Mouse (Mus musculus) limb, embryonic 14.5 days (tissue): ENCODE measurements at regions not wholly inside any gene's neighbourhood (a gene's known extent, or its start where the extent isn't known, plus 50 kb on each side); places are given as distances from the start of the nearest gene placed in this dataset.

Experiments used
- ATAC-seq: fragments of 200-750 bp; cut with Nextera tagmentation; 2 replicates; pipeline ENCODE4 v1.8.0; 2017; ENCODE audit warnings: low read depth, moderate number of reproducible peaks, moderate TSS enrichment; ENCODE audit not compliant: low FRiP score
- DNase-seq: peaks from one replicate; pipeline ENCODE4 v3.0.0-alpha.2; 2015; ENCODE audit warnings: low spot score
- H3K27ac ChIP-seq: fragments of 300-500 bp; sonication (generic); replicated peaks from 2 replicates; pipeline ENCODE4 v1.5.1; 2014; ENCODE audit warnings: low read depth, mild to moderate bottlenecking, low read length, moderate library complexity, mixed read lengths
- H3K27me3 ChIP-seq: fragments of 300-500 bp; sonication (generic); 2 replicates; pipeline ENCODE4 v1.6.1; 2014; ENCODE audit warnings: low read length, mixed read lengths; ENCODE audit not compliant: control insufficient read depth, insufficient read depth
- H3K36me3 ChIP-seq: fragments of 300-500 bp; sonication (generic); 2 replicates; pipeline ENCODE4 v1.6.1; 2014; ENCODE audit warnings: mild to moderate bottlenecking, low read length, moderate library complexity, mixed read lengths; ENCODE audit not compliant: control insufficient read depth, insufficient read depth
- H3K4me1 ChIP-seq: fragments of 300-500 bp; sonication (generic); 2 replicates; pipeline ENCODE4 v1.6.1; 2014; ENCODE audit warnings: antibody characterized with exemption, low read length, mixed read lengths; ENCODE audit not compliant: control insufficient read depth, insufficient read depth
- H3K4me2 ChIP-seq: fragments of 300-500 bp; sonication (generic); replicated peaks from 2 replicates; pipeline ENCODE4 v1.6.1; 2014; ENCODE audit warnings: low read depth, mild to moderate bottlenecking, low read length, moderate library complexity; ENCODE audit not compliant: severe bottlenecking
- H3K4me3 ChIP-seq: fragments of 300-500 bp; sonication (generic); replicated peaks from 2 replicates; pipeline ENCODE4 v1.5.1; 2014; ENCODE audit warnings: low read length
- H3K9ac ChIP-seq: fragments of 300-500 bp; sonication (generic); 2 replicates; pipeline ENCODE4 v1.6.1; 2014; ENCODE audit warnings: mild to moderate bottlenecking, low read depth, low read length, moderate library complexity; ENCODE audit not compliant: severe bottlenecking
- H3K9me3 ChIP-seq: fragments of 300-500 bp; sonication (generic); 2 replicates; pipeline ENCODE4 v1.6.1; 2016; ENCODE audit warnings: low read length; ENCODE audit not compliant: control insufficient read depth
- POLR2A ChIP-seq: fragments of 200-500 bp; IDR thresholded peaks from 2 replicates; pipeline ENCODE4 v1.8.0; 2012; ENCODE audit warnings: inconsistent platforms, mild to moderate bottlenecking, moderate library complexity, borderline replicate concordance; ENCODE audit not compliant: insufficient read depth, insufficient read length; ENCODE audit errors: extremely low read depth
- WGBS: fragments of 180-500 bp; shearing (Covaris S2); extraction: QIAGEN DNeasy Blood & Tissue Kit; methylation state at CpG from one replicate; pipeline ENCODE4 v1.1.7; 2014; 5-methylcytosine and 5-hydroxymethylcytosine counted together

DNA sequence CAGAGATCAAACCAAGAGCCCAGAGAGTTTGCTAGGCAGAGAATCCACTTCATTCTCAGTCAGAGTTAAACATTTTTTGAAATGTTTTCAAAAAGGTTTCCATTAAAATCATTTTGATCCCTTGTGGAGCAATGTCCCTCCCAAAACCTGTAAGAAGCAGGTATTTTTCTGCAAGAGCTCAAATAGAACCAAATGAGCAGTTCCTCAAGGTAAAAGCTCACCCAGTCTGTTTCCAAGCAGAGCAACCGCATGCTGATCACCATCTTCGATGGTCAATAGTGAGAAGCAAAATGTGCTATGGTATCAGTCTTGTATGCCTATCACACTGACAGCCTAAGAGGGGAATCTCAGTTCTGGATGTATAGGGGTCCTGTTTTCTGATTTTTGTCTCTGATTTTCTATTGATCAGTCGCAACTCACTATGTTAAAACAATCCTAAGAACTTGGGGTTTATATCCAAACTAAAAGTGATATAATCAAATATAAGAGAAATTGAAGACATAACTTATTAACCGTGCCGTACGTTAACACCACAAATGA, 432.3 kb upstream of the Ccnh start:
- no peaks in the 10 kb centered on the region for H3K36me3 ChIP-seq
- H3K27me3 ChIP-seq: no peaks in the 10 kb centered on the region
- H3K4me2 ChIP-seq: no peak overlapping the region
- DNase-seq: no peak
- no peak for TF ChIP-seq POLR2A
- WGBS: 86% methylated on average over 6 of the region's 6 CpGs
- no peaks in the 10 kb centered on the region for H3K4me1 ChIP-seq
- H3K27ac ChIP-seq: no peak overlapping the region
- H3K9me3 ChIP-seq: no peaks in the 10 kb centered on the region
- ATAC-seq: no peak
- H3K9ac ChIP-seq: no peak overlapping the region
- no peak overlapping the region for H3K4me3 ChIP-seq

DNA sequence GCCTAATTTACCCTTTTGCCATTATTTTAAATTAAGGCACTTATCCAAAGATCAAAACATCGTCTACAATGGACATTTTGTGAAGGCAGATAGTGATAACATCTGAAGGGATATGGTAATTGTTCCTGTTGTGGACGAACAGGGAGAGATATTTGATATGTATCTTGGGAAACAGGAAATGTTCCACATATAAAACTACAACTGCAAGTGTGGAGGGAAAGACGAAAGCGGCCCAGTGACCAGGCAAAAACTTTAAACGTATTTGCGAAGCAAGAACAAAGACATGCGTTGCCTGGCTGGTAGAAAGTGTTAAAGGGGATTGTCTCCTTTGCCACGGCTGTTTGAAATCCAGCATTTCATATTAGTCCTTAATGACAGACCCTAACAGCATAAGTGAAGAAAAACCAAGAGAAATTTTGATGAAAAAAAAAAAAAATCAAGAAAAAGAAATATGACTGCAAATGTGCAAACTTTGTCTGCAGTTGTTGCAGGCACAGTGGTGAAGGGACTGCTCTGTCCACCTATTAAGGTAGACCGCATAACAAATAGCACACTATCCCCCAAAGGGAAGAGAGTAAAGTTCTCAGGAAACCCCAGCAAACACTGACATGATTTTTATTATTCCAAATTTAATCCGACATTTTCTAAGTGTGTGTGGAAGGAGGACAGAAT, 431.2 kb upstream of the Ccnh start:
- H3K36me3 ChIP-seq: no peaks in the 10 kb centered on the region
- TF ChIP-seq POLR2A: no peak
- no peaks in the 10 kb centered on the region for H3K9me3 ChIP-seq
- DNase-seq (no peak), ATAC-seq (no peak)
- H3K9ac ChIP-seq: no peak overlapping the region
- H3K4me3 ChIP-seq: no peak overlapping the region
- no peaks in the 10 kb centered on the region for H3K27me3 ChIP-seq
- no peak overlapping the region for H3K4me2 ChIP-seq
- no peak overlapping the region for H3K27ac ChIP-seq
- 35% methylated on average over 10 of the region's 10 CpGs for WGBS
- no peaks in the 10 kb centered on the region for H3K4me1 ChIP-seq

DNA sequence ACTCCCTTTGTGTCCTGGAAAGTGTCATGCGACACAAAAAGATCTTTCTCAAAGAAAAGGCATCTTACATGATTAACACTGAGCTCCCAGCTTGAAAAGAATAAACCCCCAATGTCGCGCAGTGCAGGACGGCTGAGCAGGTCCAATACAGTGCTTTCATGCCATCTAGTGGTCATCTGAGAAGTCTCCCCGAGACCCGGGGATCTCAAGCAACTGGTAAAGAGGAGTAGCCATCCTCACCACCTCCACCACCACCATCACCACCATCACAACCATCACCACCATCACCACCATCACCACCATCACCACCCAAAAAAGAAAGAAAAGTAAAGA, 430.7 kb upstream of the Ccnh start:
- peak; percentile 85 for DNase-seq
- Histone ChIP-seq H3K9ac (no peak overlapping the region), H3K4me3 (no peak overlapping the region), H3K4me2 (no peak overlapping the region), H3K4me1 (no peaks in the 10 kb centered on the region), H3K27me3 (no peaks in the 10 kb centered on the region), H3K27ac (no peak overlapping the region), H3K9me3 (no peaks in the 10 kb centered on the region), H3K36me3 (no peaks in the 10 kb centered on the region)
- WGBS: 3% methylated on average over 6 of the region's 6 CpGs
- ATAC-seq: peak; percentile 85
- no peak for TF ChIP-seq POLR2A

DNA sequence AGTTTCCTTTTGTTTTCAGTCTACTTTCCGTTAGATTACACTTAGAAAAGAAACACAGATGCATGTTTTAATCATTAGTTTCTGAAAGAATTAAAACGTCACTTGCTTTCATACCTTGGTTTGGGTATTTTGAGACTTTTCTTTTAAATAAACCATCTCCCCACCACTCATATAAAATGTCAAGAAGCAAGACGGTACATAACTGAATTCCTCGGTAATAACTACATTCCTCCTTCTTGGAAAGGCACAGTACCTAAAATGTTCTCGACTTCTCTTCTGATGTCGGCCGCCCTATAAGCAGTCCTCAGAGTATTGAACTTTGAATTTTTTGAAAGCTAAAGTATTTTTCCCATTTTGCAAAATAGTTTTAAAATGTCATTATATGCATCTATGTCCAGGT, 430.1 kb upstream of the Ccnh start:
- TF ChIP-seq POLR2A: no peak
- ATAC-seq (no peak), DNase-seq (no peak)
- H3K27me3 ChIP-seq: no peaks in the 10 kb centered on the region
- no peak overlapping the region for H3K4me3 ChIP-seq
- no peaks in the 10 kb centered on the region for H3K36me3 ChIP-seq
- H3K4me1 ChIP-seq: no peaks in the 10 kb centered on the region
- no peak overlapping the region for H3K4me2 ChIP-seq
- H3K9ac ChIP-seq: no peak overlapping the region
- H3K27ac ChIP-seq: no peak overlapping the region
- 63% methylated on average over 7 of the region's 7 CpGs for WGBS
- no peaks in the 10 kb centered on the region for H3K9me3 ChIP-seq

DNA sequence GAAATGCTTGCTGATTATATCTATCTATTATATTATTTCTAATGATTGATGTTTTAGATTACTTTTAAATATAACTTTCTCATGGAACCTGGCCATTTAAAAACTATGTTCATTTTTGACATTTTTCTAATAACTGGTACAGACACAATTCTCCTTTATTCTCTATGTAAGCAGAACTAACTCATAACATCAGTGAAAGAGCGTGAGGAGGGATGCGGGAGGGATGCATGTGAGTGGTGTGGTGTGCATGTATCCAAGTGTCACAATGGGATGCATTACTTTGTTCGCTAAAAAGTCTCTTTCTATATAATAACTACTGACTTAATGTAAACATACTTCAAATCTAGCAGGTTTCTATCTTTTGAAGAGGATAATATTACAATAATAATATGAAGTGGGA, 428.7 kb upstream of the Ccnh start:
- Histone ChIP-seq H3K4me3 (no peak overlapping the region), H3K9me3 (no peaks in the 10 kb centered on the region), H3K9ac (no peak overlapping the region), H3K4me2 (no peak overlapping the region), H3K36me3 (no peaks in the 10 kb centered on the region), H3K27ac (no peak overlapping the region), H3K27me3 (no peaks in the 10 kb centered on the region), H3K4me1 (no peaks in the 10 kb centered on the region)
- no peak for TF ChIP-seq POLR2A
- 72% methylated on average over 3 of the region's 3 CpGs for whole genome bisulfite sequencing
- DNase-seq (no peak), ATAC-seq (no peak)
